Mouse (Mus musculus) spleen, adult 2 months (tissue): ENCODE results near the gene Ncs1.
A peak's percentile ranks its signal among the peaks of the same experiment; 100 is the strongest.

Source experiments
- CTCF ChIP-seq: fragments of 200-500 bp; IDR thresholded peaks from 2 replicates; pipeline ENCODE4 v1.5.1; 2011; ENCODE audit warnings: mild to moderate bottlenecking, inconsistent platforms; ENCODE audit not compliant: insufficient read depth, insufficient read length, insufficient replicate concordance; ENCODE audit errors: extremely low read depth
- POLR2A ChIP-seq: fragments of 200-500 bp; IDR thresholded peaks from 2 replicates; pipeline ENCODE4 v1.6.1; 2011; ENCODE audit warnings: low read depth, low read length, inconsistent platforms

GRCm38 (mm10) chr2:31239203-31239696, 6.4 kb upstream of the Ncs1 start:
- TF ChIP-seq CTCF, result no peak
- 0 out of 2 replicates have a peak, but pooled peaks have one; percentile 24 for TF ChIP-seq POLR2A
